Mouse (Mus musculus) hindbrain, postnatal 0 days (tissue): ENCODE measurements at regions not wholly inside any gene's neighbourhood (a gene's known extent, or its start where the extent isn't known, plus 50 kb on each side); places are given as distances from the start of the nearest gene placed in this dataset.

Experiments used
- ATAC-seq: fragments of 200-750 bp; cut with Nextera tagmentation; 2 replicates; pipeline ENCODE4 v1.8.0; 2017; ENCODE audit warnings: mild to moderate bottlenecking, moderate TSS enrichment, moderate library complexity
- DNase-seq: peaks from one replicate; pipeline ENCODE4 v3.0.0-alpha.2; 2015; ENCODE audit warnings: low spot score
- H3K27ac ChIP-seq: fragments of 300-500 bp; sonication (generic); 2 replicates; pipeline ENCODE4 v1.5.1; 2014; ENCODE audit warnings: mild to moderate bottlenecking
- H3K27me3 ChIP-seq: fragments of 300-500 bp; sonication (generic); 2 replicates; pipeline ENCODE4 v1.6.1; 2014; ENCODE audit warnings: low read length, mixed read lengths; ENCODE audit not compliant: insufficient read depth
- H3K36me3 ChIP-seq: fragments of 300-500 bp; sonication (generic); 2 replicates; pipeline ENCODE4 v1.6.1; 2014; ENCODE audit warnings: low read length, mixed read lengths; ENCODE audit not compliant: insufficient read depth
- H3K4me1 ChIP-seq: fragments of 300-500 bp; sonication (generic); 2 replicates; pipeline ENCODE4 v1.6.1; 2014; ENCODE audit warnings: antibody characterized with exemption, low read length, mixed read lengths; ENCODE audit not compliant: insufficient read depth
- H3K4me2 ChIP-seq: fragments of 300-500 bp; sonication (generic); 2 replicates; pipeline ENCODE4 v1.6.1; 2014; ENCODE audit warnings: low read depth, mild to moderate bottlenecking, low read length, moderate library complexity, mixed read lengths
- H3K4me3 ChIP-seq: fragments of 300-500 bp; sonication (generic); 2 replicates; pipeline ENCODE4 v1.5.1; 2014; ENCODE audit warnings: low read length
- H3K9ac ChIP-seq: fragments of 300-500 bp; sonication (generic); replicated peaks from 2 replicates; pipeline ENCODE4 v1.6.1; 2014; ENCODE audit warnings: mild to moderate bottlenecking, low read length, moderate library complexity, mixed read lengths
- H3K9me3 ChIP-seq: fragments of 300-500 bp; sonication (generic); 2 replicates; pipeline ENCODE4 v1.6.1; 2016; ENCODE audit warnings: low read length, mixed read lengths
- CTCF ChIP-seq: IDR thresholded peaks from 2 replicates; pipeline ENCODE4 v1.5.1; 2016; ENCODE audit warnings: antibody characterized with exemption, control low read depth, low read depth
- WGBS: fragments of 180-500 bp; shearing (Covaris S2); extraction: QIAGEN DNeasy Blood & Tissue Kit; methylation state at CpG from one replicate; pipeline ENCODE4 v1.1.7; 2014; 5-methylcytosine and 5-hydroxymethylcytosine counted together

- ATAC-seq: no peak
- WGBS: 48% methylated on average over 5 of the region's 5 CpGs
- no peak for TF ChIP-seq CTCF
These were observed 139.3 kb downstream of the Cyp26a1 start for GRCm38 (mm10) chr19:37836900-37837299.

More at GRCm38 (mm10) chr19:37836900-37837299, 139.3 kb downstream of the Cyp26a1 start:
- no peak overlapping the region for H3K27ac ChIP-seq
- no peaks in the 10 kb centered on the region for H3K36me3 ChIP-seq
- H3K4me1 ChIP-seq: no peaks in the 10 kb centered on the region
- no peak overlapping the region for H3K9ac ChIP-seq
- no peaks in the 10 kb centered on the region for H3K27me3 ChIP-seq
- no peak overlapping the region for H3K4me2 ChIP-seq
- H3K4me3 ChIP-seq: no peak overlapping the region
- H3K9me3 ChIP-seq: no peaks in the 10 kb centered on the region
- no peak for DNase-seq
